Mouse (Mus musculus): ENCODE measurements around the gene Mafb. TPM values are rescaled to one million over a fixed set of nuclear protein-coding genes. Genes with fewer than 3 reads are reported as not detected.

Mafb gene
- polyA plus RNA-seq, 1 experiment from 2014 or later, result 2.9 TPM

DNA sequence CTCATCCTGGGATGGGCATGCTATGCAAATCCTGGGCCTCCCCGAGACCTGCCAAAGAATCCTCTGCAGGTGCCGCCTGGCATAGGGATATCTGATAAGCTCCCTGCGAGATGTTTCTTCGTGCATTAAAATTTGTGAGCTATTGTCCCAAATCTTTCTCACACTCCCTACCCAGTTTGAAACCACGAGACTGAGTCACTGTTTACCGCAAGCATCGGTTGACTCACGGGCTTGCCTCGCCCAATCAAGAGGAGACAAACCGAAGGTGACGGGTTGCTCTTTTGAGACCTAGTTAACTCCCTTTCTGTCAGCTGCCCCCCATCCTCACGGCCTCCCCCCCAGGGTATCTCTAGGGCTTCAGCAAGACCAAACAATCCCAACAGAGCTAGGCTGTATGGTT, 30.9 kb upstream of the Mafb start:
- TF ChIP-seq CTCF (IDR thresholded peaks at IDR 0.05) (no peak), EP300 (IDR thresholded peaks at IDR 0.05) (no peak)
- H3K4me1 ChIP-seq (ENCODE audit: insufficient read depth, low read depth, low read length), result no peaks in the 10 kb centered on the region
- no peak for ATAC-seq
- no peak for DNase-seq (ENCODE audit: low spot score)
- no peak overlapping the region for H3K4me2 ChIP-seq (replicated peaks; ENCODE audit: low read depth, low read length)
- no peaks in the 10 kb centered on the region for H3K36me3 ChIP-seq (ENCODE audit: insufficient read depth, low read length)
- H3K27ac ChIP-seq (ENCODE audit: low read length), result no peak overlapping the region
- H3K4me3 ChIP-seq (ENCODE audit: low read depth, low read length), result no peak overlapping the region
- WGBS, result 75% methylated on average over 12 of the region's 12 CpGs
- no peaks in the 10 kb centered on the region for H3K27me3 ChIP-seq (replicated peaks; ENCODE audit: insufficient read depth, low read length)
- H3K9ac ChIP-seq (replicated peaks; ENCODE audit: low read depth), result no peak overlapping the region
- no peaks in the 10 kb centered on the region for H3K9me3 ChIP-seq (ENCODE audit: low read length)

- Histone ChIP-seq H3K27me3 (replicated peaks; ENCODE audit: insufficient read depth, low read length) (no peaks in the 10 kb centered on the region), H3K4me2 (replicated peaks; ENCODE audit: low read depth, low read length) (no peak overlapping the region), H3K4me1 (ENCODE audit: insufficient read depth, low read depth, low read length) (no peaks in the 10 kb centered on the region), H3K27ac (ENCODE audit: low read length) (no peak overlapping the region), H3K9me3 (ENCODE audit: low read length) (no peaks in the 10 kb centered on the region), H3K9ac (replicated peaks; ENCODE audit: low read depth) (no peak overlapping the region), H3K36me3 (ENCODE audit: insufficient read depth, low read length) (no peaks in the 10 kb centered on the region), H3K4me3 (ENCODE audit: low read depth, low read length) (no peak overlapping the region)
- WGBS, result 71% methylated on average over 7 of the region's 7 CpGs
- no peak for TF ChIP-seq EP300 (IDR thresholded peaks at IDR 0.05)
- no peak for TF ChIP-seq CTCF (IDR thresholded peaks at IDR 0.05)
- no peak for DNase-seq (ENCODE audit: low spot score)
- ATAC-seq, result no peak
Measured at GRCm38 (mm10) chr2:160394735-160395134, 27.9 kb upstream of the Mafb start.

GRCm38 (mm10) chr2:160392648-160393047, 25.8 kb upstream of the Mafb start:
- no peak overlapping the region for H3K4me2 ChIP-seq (replicated peaks; ENCODE audit: low read depth, low read length)
- H3K4me3 ChIP-seq (ENCODE audit: low read depth, low read length), result no peak overlapping the region
- H3K9me3 ChIP-seq (ENCODE audit: low read length), result no peaks in the 10 kb centered on the region
- H3K27me3 ChIP-seq (replicated peaks; ENCODE audit: insufficient read depth, low read length), result no peaks in the 10 kb centered on the region
- ATAC-seq, result no peak
- no peaks in the 10 kb centered on the region for H3K36me3 ChIP-seq (ENCODE audit: insufficient read depth, low read length)
- no peak overlapping the region for H3K9ac ChIP-seq (replicated peaks; ENCODE audit: low read depth)
- DNase-seq (ENCODE audit: low spot score), result no peak
- no peaks in the 10 kb centered on the region for H3K4me1 ChIP-seq (ENCODE audit: insufficient read depth, low read depth, low read length)
- WGBS, result 50% methylated on average over 3 of the region's 3 CpGs
- no peak for TF ChIP-seq CTCF (IDR thresholded peaks at IDR 0.05)
- TF ChIP-seq EP300 (IDR thresholded peaks at IDR 0.05), result no peak
- H3K27ac ChIP-seq (ENCODE audit: low read length), result no peak overlapping the region

DNA sequence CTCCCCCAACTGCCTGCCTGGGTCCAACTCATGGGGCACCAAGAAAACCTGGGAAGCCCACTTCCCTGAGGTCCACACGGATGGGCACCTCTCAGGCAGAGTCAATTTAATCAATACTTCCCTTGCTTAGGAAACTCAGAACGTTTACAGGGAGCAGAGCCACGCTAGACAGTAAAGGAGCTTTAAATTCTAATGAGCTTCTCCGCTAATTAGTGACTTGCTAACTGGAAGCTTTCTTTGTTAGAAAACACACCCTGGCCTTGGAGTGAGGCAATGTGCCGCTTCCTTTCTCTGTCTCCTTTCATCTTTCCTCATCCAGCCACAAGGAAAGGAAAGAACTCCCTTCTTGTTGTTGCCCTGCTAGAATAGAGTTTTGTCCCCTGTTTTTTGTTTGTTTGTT, 21.7 kb upstream of the Mafb start:
- no peaks in the 10 kb centered on the region for H3K9me3 ChIP-seq (ENCODE audit: low read length)
- 46% methylated on average over 5 of the region's 5 CpGs for WGBS

GRCm38 (mm10) chr2:160383418-160383817, 16.6 kb upstream of the Mafb start:
- no peak for ATAC-seq
- no peaks in the 10 kb centered on the region for H3K9me3 ChIP-seq (ENCODE audit: low read length)
- H3K4me2 ChIP-seq (replicated peaks; ENCODE audit: low read depth, low read length), result no peak overlapping the region
- no peak overlapping the region for H3K27ac ChIP-seq (ENCODE audit: low read length)
- WGBS, result 37% methylated on average over 3 of the region's 3 CpGs
- TF ChIP-seq CTCF (IDR thresholded peaks at IDR 0.05), result no peak
- TF ChIP-seq EP300 (IDR thresholded peaks at IDR 0.05), result no peak
- H3K27me3 ChIP-seq (replicated peaks; ENCODE audit: insufficient read depth, low read length), result no peaks in the 10 kb centered on the region
- H3K36me3 ChIP-seq (ENCODE audit: insufficient read depth, low read length), result no peaks in the 10 kb centered on the region
- H3K4me1 ChIP-seq (ENCODE audit: insufficient read depth, low read depth, low read length), result no peaks in the 10 kb centered on the region
- DNase-seq (ENCODE audit: low spot score), result no peak
- H3K4me3 ChIP-seq (ENCODE audit: low read depth, low read length), result no peak overlapping the region
- no peak overlapping the region for H3K9ac ChIP-seq (replicated peaks; ENCODE audit: low read depth)

More for the DNA sequence above, 21.7 kb upstream of the Mafb start:
- no peaks in the 10 kb centered on the region for H3K4me1 ChIP-seq (ENCODE audit: insufficient read depth, low read depth, low read length)
- ATAC-seq, result no peak
- DNase-seq (ENCODE audit: low spot score), result no peak
- H3K36me3 ChIP-seq (ENCODE audit: insufficient read depth, low read length), result no peaks in the 10 kb centered on the region
- H3K4me2 ChIP-seq (replicated peaks; ENCODE audit: low read depth, low read length), result no peak overlapping the region
- TF ChIP-seq CTCF (IDR thresholded peaks at IDR 0.05) (no peak), EP300 (IDR thresholded peaks at IDR 0.05) (no peak)
- H3K9ac ChIP-seq (replicated peaks; ENCODE audit: low read depth), result no peak overlapping the region
- no peak overlapping the region for H3K27ac ChIP-seq (ENCODE audit: low read length)
- no peak overlapping the region for H3K4me3 ChIP-seq (ENCODE audit: low read depth, low read length)
- no peaks in the 10 kb centered on the region for H3K27me3 ChIP-seq (replicated peaks; ENCODE audit: insufficient read depth, low read length)

GRCm38 (mm10) chr2:160378271-160378670, 11.4 kb upstream of the Mafb start:
- H3K4me1 ChIP-seq (ENCODE audit: insufficient read depth, low read depth, low read length), result no peaks in the 10 kb centered on the region
- H3K9me3 ChIP-seq (ENCODE audit: low read length), result no peaks in the 10 kb centered on the region
- H3K4me2 ChIP-seq (replicated peaks; ENCODE audit: low read depth, low read length), result no peak overlapping the region
- 0 out of 2 replicates have a peak, but pooled peaks cover 6% of the 10 kb centered on the region for H3K27me3 ChIP-seq (replicated peaks; ENCODE audit: insufficient read depth, low read length)
- no peaks in the 10 kb centered on the region for H3K36me3 ChIP-seq (ENCODE audit: insufficient read depth, low read length)
- ATAC-seq (no peak), DNase-seq (ENCODE audit: low spot score) (peak; percentile 31)
- no peak overlapping the region for H3K9ac ChIP-seq (replicated peaks; ENCODE audit: low read depth)
- 40% methylated on average over 4 of the region's 4 CpGs for WGBS
- no peak overlapping the region for H3K4me3 ChIP-seq (ENCODE audit: low read depth, low read length)
- TF ChIP-seq CTCF (IDR thresholded peaks at IDR 0.05), result peak; percentile 87
- no peak for TF ChIP-seq EP300 (IDR thresholded peaks at IDR 0.05)
- H3K27ac ChIP-seq (ENCODE audit: low read length), result no peak overlapping the region

- Histone ChIP-seq H3K9ac (replicated peaks; ENCODE audit: low read depth) (no peak overlapping the region), H3K4me2 (replicated peaks; ENCODE audit: low read depth, low read length) (no peak overlapping the region), H3K27ac (ENCODE audit: low read length) (no peak overlapping the region), H3K4me1 (ENCODE audit: insufficient read depth, low read depth, low read length) (no peaks in the 10 kb centered on the region), H3K36me3 (ENCODE audit: insufficient read depth, low read length) (no peaks in the 10 kb centered on the region), H3K27me3 (replicated peaks; ENCODE audit: insufficient read depth, low read length) (peaks cover 10% of the 10 kb centered on the region), H3K9me3 (ENCODE audit: low read length) (no peaks in the 10 kb centered on the region), H3K4me3 (ENCODE audit: low read depth, low read length) (no peak overlapping the region)
- DNase-seq (ENCODE audit: low spot score) (no peak), ATAC-seq (no peak)
- 47% methylated on average over 5 of the region's 5 CpGs for WGBS
- TF ChIP-seq CTCF (IDR thresholded peaks at IDR 0.05) (0 out of 2 replicates have a peak, but pooled peaks have one; percentile 10), EP300 (IDR thresholded peaks at IDR 0.05) (no peak)
Measured at GRCm38 (mm10) chr2:160376236-160376635, 9.4 kb upstream of the Mafb start.
